Mouse (Mus musculus) mesoderm, embryonic 11.5 days (tissue): Measurements from ENCODE around the gene Ptpn12.
A peak's percentile ranks its signal among the peaks of the same experiment; 100 is the strongest.

Experiments
- DNase-seq: peaks from one replicate; pipeline ENCODE4 v3.0.0-alpha.2; 2012; ENCODE audit warnings: low read depth, low spot score

The Ptpn12 gene

GRCm38 (mm10) chr5:21030226-21030625 is 25.5 kb downstream of the Ptpn12 start:
- DNase-seq: no peak

GRCm38 (mm10) chr5:21017075-21017474 is 38.6 kb downstream of the Ptpn12 start:
- no peak for DNase-seq

GRCm38 (mm10) chr5:21010908-21011307 is 44.8 kb downstream of the Ptpn12 start:
- no peak for DNase-seq

GRCm38 (mm10) chr5:21002723-21003122 is 53.0 kb downstream of the Ptpn12 start:
- DNase-seq: no peak

- no peak for DNase-seq
Observed at GRCm38 (mm10) chr5:21001622-21002315, 53.9 kb downstream of the Ptpn12 start.

- DNase-seq: no peak
Observed at GRCm38 (mm10) chr5:20998427-20998826, 57.3 kb downstream of the Ptpn12 start.

- DNase-seq: no peak
Observed at GRCm38 (mm10) chr5:20997555-20997954, 58.2 kb downstream of the Ptpn12 start.

GRCm38 (mm10) chr5:20990062-20990809 is 65.5 kb downstream of the Ptpn12 start:
- no peak for DNase-seq

GRCm38 (mm10) chr5:20986271-20986670 is 69.4 kb downstream of the Ptpn12 start:
- DNase-seq: no peak

- DNase-seq: no peak
Observed at GRCm38 (mm10) chr5:20983505-20983904, 72.2 kb downstream of the Ptpn12 start.

GRCm38 (mm10) chr5:20974690-20975089 is 81.0 kb downstream of the Ptpn12 start:
- no peak for DNase-seq

- DNase-seq: peak; percentile 43
Observed at GRCm38 (mm10) chr5:20973999-20974398, 81.7 kb downstream of the Ptpn12 start.

- no peak for DNase-seq
Observed at GRCm38 (mm10) chr5:20973069-20973468, 82.6 kb downstream of the Ptpn12 start.

- peak; percentile 45 for DNase-seq
Observed at GRCm38 (mm10) chr5:20968963-20969362, 86.7 kb downstream of the Ptpn12 start.

- DNase-seq: no peak
Observed at GRCm38 (mm10) chr5:20968493-20968892, 87.2 kb downstream of the Ptpn12 start.

- DNase-seq: no peak
Observed at GRCm38 (mm10) chr5:20967942-20968341, 87.8 kb downstream of the Ptpn12 start.

GRCm38 (mm10) chr5:20964446-20964845 is 91.3 kb downstream of the Ptpn12 start:
- DNase-seq: no peak

- DNase-seq: no peak
Observed at GRCm38 (mm10) chr5:20963295-20963694, 92.4 kb downstream of the Ptpn12 start.

GRCm38 (mm10) chr5:20960927-20961326 is 94.8 kb downstream of the Ptpn12 start:
- DNase-seq: no peak

- no peak for DNase-seq
Observed at GRCm38 (mm10) chr5:20956298-20956697, 99.4 kb downstream of the Ptpn12 start, which contains the start of gene Rsbn1l. Rsbn1l (minus strand) TSS chr5:20956398.

GRCm38 (mm10) chr5:20955114-20955835 is 100.4 kb downstream of the Ptpn12 start:
- no peak for DNase-seq

- no peak for DNase-seq
Observed at GRCm38 (mm10) chr5:20952337-20952925, 103.3 kb downstream of the Ptpn12 start.
